Mouse (Mus musculus): Measurements from ENCODE around the gene Nipa1.
"Not testable (repeated sequence)": the region's sequence is repeated elsewhere in the genome, so short reads cannot be mapped to it uniquely, and the experiment has no call there.

Nipa1 gene

GRCm38 (mm10) chr7:56019930-56020253 lies at the start of gene Nipa1:
Gene Nipa1 (minus strand): TSS chr7:56019954.
- DNase-seq = no peak

DNA sequence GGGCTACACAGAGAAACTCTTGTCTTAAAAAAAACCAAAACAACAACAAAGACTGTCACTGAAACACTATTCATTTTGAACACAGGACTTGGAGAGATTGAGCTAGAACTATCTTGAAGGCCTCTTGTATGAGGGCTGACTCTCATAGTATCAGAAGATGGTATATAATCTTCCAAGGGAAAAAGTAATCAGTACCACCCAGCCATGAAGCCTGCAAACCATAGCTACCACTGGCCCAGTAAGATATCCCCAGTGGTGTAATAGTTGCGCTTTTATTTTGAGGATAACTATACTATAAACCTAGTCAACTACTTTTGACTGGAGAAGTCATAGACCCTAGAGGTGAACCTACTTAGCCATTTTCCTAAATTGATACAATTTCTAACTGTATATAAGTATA lies 46.9 kb upstream of the Nipa1 start:
- no peak for DNase-seq

- DNase-seq = peak; percentile 12
Measured at GRCm38 (mm10) chr7:56066136-56066535, 46.4 kb upstream of the Nipa1 start.

DNA sequence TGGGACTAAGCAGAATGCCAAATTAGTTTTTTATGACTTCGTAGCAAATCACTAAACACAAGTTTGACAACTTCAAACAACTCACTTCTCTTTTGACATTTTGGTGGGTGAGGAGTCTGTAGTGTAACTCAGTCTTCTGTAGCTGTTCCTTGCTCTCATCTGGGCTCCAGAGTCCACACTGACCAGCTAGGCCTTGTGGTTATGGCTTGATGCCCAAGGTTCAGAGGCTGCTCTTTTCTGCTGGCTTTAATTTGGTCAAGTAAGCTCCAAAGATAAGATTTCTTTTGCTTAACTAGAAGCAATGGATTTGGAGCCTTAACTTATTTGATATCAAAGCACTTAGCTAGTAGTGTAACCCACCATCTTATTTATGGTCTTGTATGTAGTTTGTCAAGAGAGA lies 45.1 kb upstream of the Nipa1 start:
- DNase-seq = peak; percentile 16

GRCm38 (mm10) chr7:56055338-56055737 lies 35.6 kb upstream of the Nipa1 start:
- no peak for DNase-seq

GRCm38 (mm10) chr7:56052996-56053395 lies 33.2 kb upstream of the Nipa1 start:
- no peak for DNase-seq

GRCm38 (mm10) chr7:56050487-56050911 lies 30.7 kb upstream of the Nipa1 start:
- peak; percentile 43 for DNase-seq

DNA sequence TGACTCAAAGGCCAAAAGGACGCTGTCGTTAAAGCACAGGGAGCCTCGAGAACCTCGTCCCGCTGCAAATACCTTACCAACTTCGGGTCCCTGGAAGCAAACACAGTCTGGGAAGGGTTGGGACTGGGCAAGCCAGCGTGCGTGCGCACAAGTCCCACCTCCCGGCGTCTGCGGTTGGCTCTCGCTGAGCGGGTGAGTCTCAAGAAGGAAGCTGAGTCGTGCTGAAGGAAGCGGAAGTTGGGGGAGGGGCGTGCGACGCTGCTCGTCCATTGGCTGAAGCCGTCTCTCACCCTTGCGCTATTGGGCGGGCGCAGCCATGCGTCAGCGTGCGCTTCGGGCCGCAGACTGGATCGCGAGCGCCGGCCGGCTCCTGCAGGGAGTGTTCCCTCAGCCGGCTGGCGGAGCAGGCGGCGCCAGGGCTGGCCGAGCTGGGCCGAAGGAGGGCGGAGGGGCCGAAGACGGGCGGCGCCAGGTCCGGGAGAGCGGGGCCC lies 30.1 kb upstream of the Nipa1 start, which contains the start of gene Herc2:
TSS of gene Herc2 (plus strand) at position 366 of the 491 bp plus-strand sequence.
- peak; percentile 100 for DNase-seq

DNA sequence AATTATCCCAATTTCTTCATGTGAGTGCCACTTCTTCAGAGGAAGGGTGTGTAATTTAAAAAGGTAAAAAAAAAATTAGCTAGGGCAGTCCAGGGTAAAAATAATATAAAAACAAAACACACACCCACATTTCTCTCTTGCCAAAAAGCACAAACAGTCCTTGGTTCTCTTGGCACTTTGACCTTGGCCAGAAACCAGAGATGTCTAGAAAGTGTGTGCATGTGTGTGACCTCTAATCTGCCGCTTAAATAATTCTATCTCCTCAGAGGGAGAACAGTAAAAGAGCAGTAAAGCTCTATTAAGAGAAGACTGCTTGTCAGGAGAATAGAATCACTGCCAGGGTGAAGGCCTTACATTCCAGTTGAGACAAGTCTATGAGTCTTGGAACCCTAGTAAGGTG lies 27.4 kb upstream of the Nipa1 start:
- no peak for DNase-seq

- DNase-seq = no peak
Measured at GRCm38 (mm10) chr7:56044267-56044629, 24.5 kb upstream of the Nipa1 start.

DNA sequence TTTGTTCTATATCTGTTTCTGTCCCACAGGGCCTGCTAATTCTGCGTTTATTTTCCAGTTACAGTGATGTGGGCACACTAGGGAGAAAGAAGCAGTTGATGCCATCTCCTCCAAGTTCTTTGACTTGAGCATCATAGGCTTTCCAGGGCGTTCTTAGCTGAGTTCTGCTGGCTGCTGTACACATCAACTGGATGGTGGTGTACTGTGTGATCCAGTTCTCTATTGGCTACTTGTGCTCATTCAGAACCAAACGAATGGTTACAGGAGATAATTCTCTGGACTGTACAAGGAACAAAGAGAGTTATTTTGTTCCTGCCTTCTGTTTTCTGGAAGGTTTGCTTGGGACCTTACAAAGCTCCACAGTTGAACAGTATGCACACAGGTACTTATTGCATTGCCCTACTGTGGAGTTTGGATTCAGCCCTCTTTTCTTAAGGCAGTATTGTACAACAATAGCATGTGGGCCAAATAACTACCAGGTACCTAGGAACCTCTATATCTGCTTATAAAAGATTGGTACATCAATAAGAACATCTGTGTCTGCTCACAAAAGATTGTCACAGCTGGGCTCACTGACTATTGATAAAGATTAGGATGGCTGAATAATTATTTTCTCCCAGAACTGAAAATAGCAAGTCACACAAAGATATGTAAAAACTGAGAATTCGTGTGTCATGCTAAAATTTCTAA lies 24.0 kb upstream of the Nipa1 start:
- no peak for DNase-seq

GRCm38 (mm10) chr7:56042353-56042752 lies 22.6 kb upstream of the Nipa1 start:
- DNase-seq = peak; percentile 91

GRCm38 (mm10) chr7:56023586-56023985 lies 3.8 kb upstream of the Nipa1 start:
- no peak for DNase-seq

- DNase-seq = peak; percentile 71
Measured at GRCm38 (mm10) chr7:56018972-56019929, 503 bp downstream of the Nipa1 start.

- DNase-seq = peak; percentile 45
Measured at GRCm38 (mm10) chr7:56018446-56018971, 1.2 kb downstream of the Nipa1 start.

DNA sequence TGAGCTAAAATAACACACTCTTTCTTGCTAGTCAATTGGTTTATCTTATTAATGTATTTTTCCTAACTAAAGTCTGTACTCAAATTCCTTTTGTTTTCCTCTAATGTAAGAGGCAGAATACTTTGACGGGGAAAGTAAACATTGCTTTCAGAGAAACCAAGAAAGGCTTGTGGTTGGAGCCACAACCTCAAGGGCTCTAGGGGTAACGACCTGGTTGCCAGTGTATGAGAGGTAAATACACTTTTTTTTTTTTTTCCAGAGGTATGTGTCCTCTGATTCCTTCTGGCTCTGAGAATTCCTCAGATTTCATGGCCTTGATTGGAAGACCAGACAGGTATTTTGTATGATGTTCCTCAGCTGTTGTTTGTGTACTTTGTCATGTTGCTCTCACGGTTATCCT lies 2.0 kb downstream of the Nipa1 start:
- DNase-seq = peak; percentile 55

- no peak for DNase-seq
Measured at GRCm38 (mm10) chr7:56015837-56016236, 3.9 kb downstream of the Nipa1 start.

DNA sequence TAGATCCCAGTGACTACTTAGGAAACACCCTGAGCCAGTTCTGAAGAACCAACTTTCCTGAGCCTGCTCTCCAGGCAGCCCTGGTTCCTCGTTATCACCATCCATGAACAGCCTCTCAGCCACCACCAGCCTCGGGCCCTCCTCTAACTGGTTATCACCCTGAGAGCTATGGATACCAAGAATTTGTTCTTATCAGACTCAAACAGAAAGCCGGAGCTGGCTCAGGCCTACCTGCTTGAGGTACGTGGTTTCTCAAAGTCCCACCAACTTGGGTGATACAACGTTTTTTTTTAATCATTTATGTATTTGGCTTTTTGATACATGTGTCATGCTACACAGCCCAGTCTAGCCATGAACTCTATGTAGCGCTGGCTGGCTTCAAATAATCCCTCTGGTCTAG lies 4.6 kb downstream of the Nipa1 start:
- no peak for DNase-seq

DNA sequence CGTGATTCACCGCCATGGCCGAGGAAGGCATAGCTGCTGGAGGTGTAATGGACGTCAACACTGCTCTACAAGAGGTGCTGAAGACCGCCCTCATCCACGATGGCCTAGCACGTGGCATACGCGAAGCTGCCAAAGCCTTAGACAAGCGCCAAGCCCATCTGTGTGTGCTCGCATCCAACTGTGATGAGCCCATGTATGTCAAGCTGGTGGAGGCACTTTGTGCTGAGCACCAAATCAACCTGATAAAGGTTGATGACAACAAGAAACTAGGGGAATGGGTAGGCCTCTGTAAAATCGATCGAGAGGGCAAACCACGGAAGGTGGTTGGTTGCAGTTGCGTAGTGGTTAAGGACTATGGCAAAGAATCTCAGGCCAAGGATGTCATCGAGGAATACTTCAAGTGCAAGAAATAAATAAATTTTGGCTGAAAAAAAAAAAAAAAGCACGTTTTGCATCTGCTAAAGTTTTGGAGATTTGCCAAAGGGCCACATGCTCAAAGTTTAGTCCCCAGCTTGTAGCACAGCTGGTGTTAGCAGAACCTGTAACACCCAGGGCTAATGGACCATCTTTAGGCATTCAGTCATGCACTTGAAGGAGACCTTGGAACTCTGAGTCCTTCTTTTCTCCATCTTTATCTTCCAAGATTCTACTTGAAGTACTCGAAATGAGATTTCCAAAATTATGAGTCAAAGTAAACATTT lies 5.6 kb downstream of the Nipa1 start:
- not testable (repeated sequence) for DNase-seq

GRCm38 (mm10) chr7:56013261-56014001 lies 6.3 kb downstream of the Nipa1 start:
- DNase-seq = no peak

DNA sequence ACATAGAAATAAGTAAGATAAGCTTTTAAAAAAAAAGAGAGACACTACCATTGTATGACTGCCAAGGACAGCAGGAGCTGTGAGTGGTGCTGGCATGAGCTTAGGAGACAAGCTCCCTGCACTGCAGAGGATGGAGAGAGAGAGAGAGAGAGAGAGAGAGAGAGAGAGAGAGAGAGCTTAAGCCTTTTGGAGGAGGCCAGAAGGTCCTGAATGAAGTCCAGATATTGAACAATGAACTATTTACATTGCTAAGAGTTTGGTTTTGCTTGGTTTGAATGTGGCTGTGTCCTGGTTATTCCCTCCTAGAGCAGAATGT lies 8.8 kb downstream of the Nipa1 start:
- DNase-seq = no peak

DNA sequence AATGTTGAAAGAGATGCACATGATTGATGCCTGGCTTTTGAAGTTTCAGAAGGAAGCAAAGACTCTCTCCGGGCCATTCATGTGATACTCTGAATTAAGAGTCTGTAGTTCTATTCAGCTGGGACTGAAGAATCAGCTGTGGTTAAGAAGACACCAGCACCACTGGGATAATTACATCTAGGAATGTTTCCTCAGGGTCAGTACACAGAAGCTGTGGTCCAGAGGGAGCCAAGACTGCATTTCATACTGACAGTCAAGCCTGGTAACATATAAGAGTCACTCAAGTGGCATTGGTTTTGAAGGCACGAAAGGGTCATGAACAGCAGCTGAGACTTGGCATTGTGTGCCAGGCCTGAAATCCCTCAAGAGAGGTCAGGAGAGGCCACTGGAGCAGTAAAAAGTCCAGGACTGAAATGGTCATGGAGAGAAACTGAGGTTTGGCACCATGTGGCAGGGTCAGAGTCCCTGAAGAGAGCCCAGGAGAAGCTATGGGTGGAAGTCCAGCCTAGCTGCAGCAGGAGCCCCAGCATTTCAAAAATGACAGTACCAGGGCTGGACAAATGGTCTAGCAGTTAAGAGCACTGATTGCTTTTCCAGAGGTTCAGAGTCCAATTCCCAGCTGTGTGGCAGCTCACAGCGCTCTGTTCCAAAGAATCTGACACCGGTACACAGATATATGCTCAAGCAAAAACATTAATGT lies 9.3 kb downstream of the Nipa1 start:
- no peak for DNase-seq
